Mouse (Mus musculus) cerebellum, postnatal 25 days (tissue): ENCODE results near the gene Shb.

Experiments
- DNase-seq, 2 experiments: peaks; one replicate each; pipeline ENCODE4 v3.0.0; 2021; ENCODE audit warnings: mixed read lengths in 2 of 2

Gene Shb

GRCm38 (mm10) chr4:45503380-45503779 lies 28.9 kb downstream of the Shb start:
- no peak for DNase-seq

DNA sequence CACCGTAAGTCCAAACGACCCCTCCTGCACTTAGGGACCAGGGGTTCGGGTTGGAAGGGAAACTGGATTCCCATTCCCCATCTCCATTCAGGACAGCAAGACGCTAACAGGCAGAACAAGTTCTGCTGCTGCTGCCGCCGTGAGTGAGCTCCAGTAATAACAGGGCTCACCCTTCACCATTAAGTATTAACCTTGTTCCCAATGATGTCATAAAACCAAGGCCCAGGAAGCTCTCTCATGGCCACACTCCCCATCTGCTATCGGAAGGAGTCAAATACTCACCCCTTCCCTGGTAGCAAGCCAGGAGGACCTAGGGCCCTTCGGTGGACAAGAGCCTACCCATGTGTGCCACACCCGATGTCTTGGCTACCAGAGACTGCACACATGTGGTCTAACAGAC lies 30.3 kb downstream of the Shb start:
- DNase-seq = no peak

DNA sequence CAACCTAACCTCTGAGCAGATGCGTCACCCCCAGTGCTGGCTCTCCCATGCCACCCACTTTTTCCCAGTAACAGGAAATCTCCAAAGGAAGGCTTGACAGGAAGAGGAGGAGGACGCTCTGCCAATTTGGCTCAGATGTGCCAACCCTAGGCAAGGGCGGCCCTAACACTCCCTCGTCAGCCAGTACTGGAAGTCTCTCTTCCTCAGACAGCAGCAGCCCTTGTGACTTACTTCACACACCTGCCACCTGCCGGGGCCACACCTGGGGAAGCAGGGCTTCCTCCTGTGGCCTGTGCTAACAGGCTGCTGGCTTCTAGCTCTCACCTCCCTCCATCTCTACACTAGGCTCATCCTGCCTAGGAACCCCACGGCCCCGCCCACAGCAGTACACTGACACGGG lies 31.9 kb downstream of the Shb start:
- DNase-seq = no peak

DNA sequence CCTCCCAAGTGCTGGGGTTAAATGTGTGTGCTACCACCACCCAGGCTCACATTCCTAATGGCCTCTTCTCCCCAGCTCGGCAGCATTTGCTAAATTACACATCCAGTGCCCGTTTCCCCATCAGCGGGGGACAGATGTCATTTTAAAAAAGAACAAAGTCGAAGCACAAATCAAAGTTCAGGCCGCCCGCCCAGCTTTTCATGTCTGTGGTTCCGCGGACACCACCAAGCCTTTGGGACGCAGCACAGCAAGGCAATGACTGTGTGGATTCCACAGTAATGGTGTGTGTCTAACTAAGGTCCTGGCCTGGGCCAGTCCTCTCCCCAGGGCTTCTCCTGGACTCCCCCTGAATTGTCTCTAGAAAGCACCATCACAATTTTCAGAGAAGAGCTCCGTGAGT lies 32.7 kb downstream of the Shb start:
- DNase-seq = no peak

- DNase-seq = no peak
These were observed 33.2 kb downstream of the Shb start for GRCm38 (mm10) chr4:45499081-45499480.

- DNase-seq = no peak
These were observed 33.9 kb downstream of the Shb start for GRCm38 (mm10) chr4:45498345-45498744.

GRCm38 (mm10) chr4:45497282-45497681 lies 35.0 kb downstream of the Shb start:
- DNase-seq = no peak

DNA sequence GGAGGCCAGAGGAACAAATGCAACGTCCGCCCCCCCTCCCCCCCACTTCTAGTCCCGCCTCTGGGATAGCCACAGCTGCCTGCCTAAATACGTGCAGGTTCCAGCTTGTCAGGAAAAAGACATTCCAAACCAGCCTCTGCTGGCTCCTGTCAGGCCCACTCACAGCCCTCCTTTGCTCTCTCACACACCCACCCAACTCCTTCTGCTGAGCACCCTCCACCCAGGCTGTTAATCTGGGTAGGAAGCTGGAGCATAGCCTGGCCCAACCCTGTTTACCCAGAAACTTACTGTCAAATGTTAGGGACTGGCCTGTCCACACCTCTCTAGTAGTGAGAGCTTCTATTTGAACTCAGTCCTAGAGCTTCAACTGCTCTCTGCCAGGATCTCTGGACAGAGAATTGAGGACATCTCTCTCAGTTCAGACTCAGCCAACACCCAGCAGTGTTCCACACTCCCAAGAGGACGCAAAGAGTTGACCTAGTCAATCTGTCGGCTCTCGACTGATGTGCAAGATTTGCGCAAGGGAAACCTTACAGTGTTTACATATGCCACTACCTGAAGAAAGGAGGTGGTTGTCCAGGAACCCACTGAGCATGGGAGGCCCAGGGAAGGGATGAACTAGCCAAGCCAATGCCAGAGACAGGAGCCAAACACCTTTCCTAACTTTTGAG lies 36.6 kb downstream of the Shb start:
- DNase-seq = no peak

DNA sequence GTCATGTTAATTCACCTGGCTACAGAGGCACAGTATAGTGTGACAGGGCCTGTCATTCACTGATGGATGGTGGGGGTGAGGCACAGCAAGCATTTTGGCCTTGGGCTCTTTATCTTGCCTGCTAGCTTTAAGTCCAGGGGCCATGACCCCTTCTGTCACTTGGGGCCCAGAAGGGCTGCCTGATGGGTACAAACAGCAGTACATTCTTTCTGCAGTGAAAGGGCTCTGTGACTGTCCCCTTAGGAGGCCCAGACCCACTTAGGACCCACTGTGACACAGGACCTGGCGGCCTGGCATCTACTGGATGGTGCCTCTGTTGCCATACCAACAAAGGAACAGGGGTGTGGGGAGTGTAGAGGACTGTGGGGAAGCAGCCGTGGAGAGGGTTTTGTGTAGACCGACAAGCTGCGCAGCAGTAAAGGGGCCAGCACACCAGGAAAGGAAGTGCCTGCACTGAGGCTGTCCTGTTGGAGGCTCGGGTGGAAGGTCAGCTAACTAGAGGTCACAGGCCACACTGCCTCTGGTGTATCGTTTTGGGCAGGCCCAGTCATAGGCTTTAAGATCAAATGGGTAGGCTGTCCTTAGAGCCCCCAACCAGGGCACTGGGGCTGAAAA lies 38.4 kb downstream of the Shb start:
- DNase-seq = no peak

DNA sequence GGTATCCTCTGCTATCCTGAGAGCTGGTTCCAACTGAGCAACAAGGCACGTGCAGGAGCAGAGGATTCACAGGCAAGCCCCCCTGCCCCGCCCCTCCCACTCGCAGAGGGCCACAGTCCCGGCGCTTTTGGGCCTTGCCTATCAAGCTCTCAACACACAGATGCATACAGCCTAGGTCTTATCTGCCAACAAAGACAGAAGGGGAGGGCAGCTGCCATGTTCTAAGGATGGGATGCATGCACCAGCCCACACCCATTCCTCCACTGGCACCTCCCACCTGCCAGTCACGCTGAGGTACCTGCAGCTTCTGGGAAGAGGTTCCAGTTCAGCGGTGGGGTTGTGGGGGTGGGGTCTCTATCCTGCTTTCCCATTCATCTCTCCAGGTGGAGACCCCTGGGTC lies 39.2 kb downstream of the Shb start:
- no peak for DNase-seq

DNA sequence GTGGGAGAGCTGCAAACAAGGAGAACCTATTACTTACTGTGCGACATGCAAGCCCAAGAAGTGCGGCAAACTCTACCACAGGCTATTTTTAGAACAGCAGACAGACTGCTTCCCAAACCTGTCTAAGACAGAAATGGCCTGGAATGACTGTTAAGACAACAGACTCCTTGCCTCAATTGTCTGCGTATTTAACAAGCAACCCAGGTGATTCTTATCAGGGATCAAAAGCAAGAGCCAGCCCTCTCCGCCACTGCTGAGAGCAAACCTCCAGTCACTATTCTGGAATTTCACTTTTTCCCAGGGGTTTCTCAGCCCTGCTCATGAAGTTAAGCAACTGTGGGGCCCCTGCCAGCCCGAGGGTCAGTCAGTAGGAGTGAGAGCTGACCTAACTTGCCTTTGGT lies 39.6 kb downstream of the Shb start:
- DNase-seq = no peak

GRCm38 (mm10) chr4:45491685-45492601 lies 40.3 kb downstream of the Shb start:
- DNase-seq = no peak

DNA sequence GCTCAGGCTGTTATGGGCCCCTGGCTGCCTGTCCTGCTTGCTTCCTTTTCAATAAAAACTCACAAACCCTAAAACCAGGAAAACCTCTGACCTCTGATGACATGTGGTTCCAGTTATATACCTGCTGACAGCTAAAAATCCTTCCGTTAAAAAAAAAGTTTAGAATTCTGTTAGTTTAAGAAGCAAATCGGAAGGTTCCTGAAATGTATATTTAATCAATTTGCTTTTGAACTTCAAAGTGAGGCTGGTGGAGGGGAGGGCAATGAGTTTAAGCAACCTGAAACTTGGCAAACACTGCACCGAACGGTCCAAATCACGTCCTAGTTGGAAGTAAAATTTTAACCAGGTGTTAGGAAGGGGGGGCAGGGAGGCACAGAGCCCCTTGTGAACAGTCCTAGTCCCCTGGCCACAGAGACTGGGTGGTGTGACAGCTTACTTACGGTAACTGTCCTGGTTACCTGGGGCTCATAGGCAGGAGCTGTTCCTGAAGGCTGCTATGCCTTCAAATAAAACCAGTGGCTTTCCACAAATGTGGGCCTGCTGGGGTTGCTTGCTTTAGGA lies 41.1 kb downstream of the Shb start:
- DNase-seq = no peak

- DNase-seq = no peak
These were observed 42.1 kb downstream of the Shb start for GRCm38 (mm10) chr4:45490036-45490752.

DNA sequence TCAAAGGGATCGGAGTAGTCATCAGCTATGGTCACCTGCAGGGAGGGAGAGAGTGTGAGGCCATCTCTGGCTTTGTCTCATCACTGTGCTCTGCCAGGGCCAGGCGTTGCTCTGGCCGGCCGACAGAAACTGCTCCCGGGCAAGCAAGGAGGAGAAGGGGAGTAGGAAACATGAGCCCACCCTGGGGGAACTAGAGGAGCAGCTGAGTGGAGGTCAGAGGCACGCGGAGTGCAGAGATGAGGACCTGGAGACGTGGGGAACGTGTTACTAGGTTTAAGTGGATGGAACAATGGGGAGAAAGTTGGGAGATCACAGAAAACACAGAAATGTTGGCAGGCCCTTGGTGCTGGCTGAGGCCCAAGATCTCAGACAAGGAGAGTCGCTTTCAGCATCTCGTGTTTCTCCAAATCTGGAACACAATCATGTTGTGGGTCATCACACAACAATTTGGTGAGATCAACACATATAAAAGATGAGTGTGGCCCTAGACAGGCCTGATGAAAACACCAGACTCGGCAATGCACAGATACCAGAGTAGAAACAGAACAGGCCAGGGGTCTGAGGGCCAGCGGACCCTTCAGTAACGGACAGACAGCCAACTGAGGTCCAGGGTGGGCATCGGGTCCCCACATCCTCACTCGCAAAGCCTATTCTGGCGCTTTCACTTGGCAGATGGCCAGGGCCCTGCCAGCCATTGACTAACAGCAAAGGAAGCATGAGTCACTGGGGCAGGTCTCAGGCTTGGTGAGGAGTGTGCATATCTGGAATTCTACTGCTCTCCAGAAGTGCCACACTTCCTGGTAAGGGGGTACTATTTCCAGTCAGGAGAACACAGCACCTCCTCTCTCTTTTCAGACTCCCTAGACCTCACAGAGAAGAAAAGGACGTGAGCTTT lies 42.9 kb downstream of the Shb start:
- DNase-seq = peak; percentile 37 to 66

DNA sequence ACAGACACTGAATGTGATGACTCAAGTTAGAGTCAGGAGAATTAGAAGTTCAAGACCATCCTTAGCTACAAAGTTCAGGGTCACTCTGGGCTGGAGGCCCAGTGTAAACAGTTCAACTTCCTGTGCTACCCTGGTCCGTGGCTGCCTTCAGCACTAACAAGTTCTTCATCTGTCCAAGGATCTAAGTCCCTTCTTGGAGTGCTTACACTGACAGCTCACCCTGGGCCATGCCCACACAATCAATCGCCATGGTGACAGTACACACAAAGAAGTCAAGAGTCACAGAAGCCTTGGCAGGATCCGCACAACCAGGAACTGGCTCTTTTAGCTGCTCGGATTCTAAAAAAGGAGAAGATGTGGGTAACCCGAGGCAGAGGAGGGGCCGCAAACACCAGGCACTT lies 44.6 kb downstream of the Shb start:
- DNase-seq = no peak

DNA sequence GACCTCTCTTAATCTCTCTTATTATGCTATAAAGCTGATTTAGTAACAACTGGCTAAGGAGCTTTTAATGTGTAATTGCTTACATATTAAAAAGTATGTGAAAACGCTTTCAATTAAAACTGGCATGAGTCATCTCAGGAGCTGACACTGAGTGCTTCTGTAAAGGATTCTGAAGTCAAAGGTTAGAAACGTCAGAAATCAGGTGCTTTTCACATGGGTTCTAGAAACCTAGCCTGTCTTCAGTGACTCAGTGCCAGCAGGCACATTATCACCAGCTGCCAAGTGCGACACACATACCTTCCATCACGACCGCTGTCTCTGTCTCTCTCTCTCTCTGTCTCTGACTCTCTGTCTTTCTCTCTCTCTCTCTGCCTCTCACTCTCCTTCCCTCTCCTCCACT lies 47.2 kb downstream of the Shb start:
- DNase-seq = no peak

DNA sequence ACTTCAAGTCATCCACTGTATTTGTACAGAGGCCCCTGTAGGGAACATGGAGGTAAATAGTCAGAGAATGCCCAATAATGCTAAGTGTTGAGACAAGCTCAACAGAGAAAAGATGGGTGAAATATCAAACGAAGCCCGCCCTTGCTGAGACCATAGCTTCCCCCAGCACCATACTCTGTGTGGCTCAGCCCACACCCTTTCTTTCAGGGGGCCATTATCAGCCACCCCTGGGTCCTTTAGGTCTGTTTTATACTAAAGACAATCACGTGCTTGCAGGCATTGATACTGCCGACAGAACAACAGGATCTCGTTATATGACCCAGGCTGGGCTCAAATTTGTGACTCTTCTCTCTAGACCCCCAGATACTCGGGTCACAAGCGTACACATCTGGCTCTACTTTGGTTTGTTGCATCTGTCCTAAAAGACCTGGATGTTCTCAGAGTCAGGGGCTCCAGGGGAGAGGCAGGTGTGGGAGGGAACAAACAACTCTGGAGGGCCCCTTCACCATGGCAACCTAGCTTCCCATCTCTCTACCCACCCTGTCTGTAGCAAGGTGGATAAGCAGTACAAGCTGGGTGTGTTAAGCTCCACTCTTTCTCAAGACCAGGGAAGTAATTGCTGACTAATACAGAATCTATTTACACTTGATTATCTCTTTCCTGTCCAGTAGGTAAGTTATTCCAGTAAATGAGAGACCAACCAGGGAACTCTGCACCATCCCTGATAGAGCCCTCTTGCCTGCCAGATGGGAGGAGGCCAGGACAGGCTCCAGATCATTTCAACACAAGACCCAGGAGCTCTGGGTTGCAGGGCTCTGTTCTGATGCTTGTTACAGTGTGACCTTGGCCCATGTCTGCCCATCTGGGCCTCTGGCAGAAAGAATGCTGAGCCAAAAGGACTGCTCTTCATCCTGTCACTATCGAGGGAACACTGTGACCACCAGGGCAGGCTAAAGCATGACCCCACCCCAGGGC lies 48.7 kb downstream of the Shb start:
- DNase-seq = no peak

DNA sequence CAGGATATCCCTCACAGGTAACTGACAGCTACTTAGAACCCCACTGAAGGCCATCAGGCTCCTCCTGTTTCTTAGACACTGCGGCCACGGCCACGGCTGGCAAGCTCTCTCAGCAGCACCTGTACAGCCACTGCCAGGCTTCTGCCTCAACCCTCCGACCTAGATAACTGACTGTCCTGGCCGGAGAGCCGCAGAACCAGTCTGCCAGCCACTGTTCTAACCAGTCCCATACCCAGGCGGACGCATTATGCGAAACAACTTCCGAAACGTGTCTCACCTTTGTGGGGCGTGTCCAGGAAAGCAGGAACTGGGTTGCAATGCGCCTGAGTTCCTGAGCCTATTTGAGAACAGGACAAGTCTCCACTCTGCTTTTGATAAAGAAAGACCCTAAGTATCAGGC lies 50.0 kb downstream of the Shb start:
- DNase-seq = no peak

GRCm38 (mm10) chr4:45481431-45481830 lies 50.8 kb downstream of the Shb start:
- DNase-seq = no peak

- DNase-seq = no peak
These were observed 51.7 kb downstream of the Shb start for GRCm38 (mm10) chr4:45480595-45480994.
